Mouse (Mus musculus) liver, embryonic 13.5 days (tissue): ENCODE data around the gene Gm16181. TPM values are rescaled to one million over a fixed set of nuclear protein-coding genes. Genes with fewer than 3 reads are reported as not detected.

Experiments
- ATAC-seq: fragments of 200-750 bp; cut with Nextera tagmentation; 2 replicates; pipeline ENCODE4 v1.8.0; 2017; ENCODE audit warnings: low read depth, mild to moderate bottlenecking, moderate number of reproducible peaks, moderate library complexity
- DNase-seq: peaks from one replicate; pipeline ENCODE4 v3.0.0; 2022
- H3K27ac ChIP-seq: fragments of 300-500 bp; sonication (generic); 2 replicates; pipeline ENCODE4 v1.5.1; 2015; ENCODE audit warnings: moderate library complexity, mild to moderate bottlenecking, inconsistent platforms
- H3K27me3 ChIP-seq: fragments of 300-500 bp; sonication (generic); 2 replicates; pipeline ENCODE4 v1.6.1; 2015; ENCODE audit warnings: mild to moderate bottlenecking, inconsistent platforms
- H3K36me3 ChIP-seq: fragments of 300-500 bp; sonication (generic); 2 replicates; pipeline ENCODE4 v1.6.1; 2015; ENCODE audit warnings: mild to moderate bottlenecking, inconsistent platforms
- H3K4me1 ChIP-seq: fragments of 300-500 bp; sonication (generic); replicated peaks from 2 replicates; pipeline ENCODE4 v1.6.1; 2015; ENCODE audit warnings: inconsistent platforms
- H3K4me2 ChIP-seq: fragments of 300-500 bp; sonication (generic); 2 replicates; pipeline ENCODE4 v1.6.1; 2015; ENCODE audit warnings: inconsistent platforms, mild to moderate bottlenecking, moderate library complexity
- H3K4me3 ChIP-seq: fragments of 300-500 bp; sonication (generic); replicated peaks from 2 replicates; pipeline ENCODE4 v1.5.1; 2015; ENCODE audit warnings: mild to moderate bottlenecking, inconsistent platforms
- H3K9ac ChIP-seq: fragments of 300-500 bp; sonication (generic); 2 replicates; pipeline ENCODE4 v1.6.1; 2015; ENCODE audit warnings: mild to moderate bottlenecking, inconsistent platforms
- H3K9me3 ChIP-seq: fragments of 300-500 bp; sonication (generic); replicated peaks from 2 replicates; pipeline ENCODE4 v1.6.1; 2016; ENCODE audit warnings: inconsistent platforms
- WGBS: fragments of 180-500 bp; shearing (Covaris S2); methylation state at CpG from one replicate; pipeline ENCODE4 v1.1.7; 2015; ENCODE audit not compliant: insufficient replicate concordance; 5-methylcytosine and 5-hydroxymethylcytosine counted together
- polyA plus RNA-seq: library from polyadenylated mRNA; unstranded; fragments of >200 nt; fragmentation: Nextera tagmentation; extraction: Ambion mirVana; gene quantifications from 2 replicates; pipeline ENCODE4 v1.2.1, GENCODE M21; 2015

The Gm16181 gene
- polyA plus RNA-seq, 1 experiment from 2014 or later = 0.36 TPM

- ATAC-seq = no peak
These were observed 23.5 kb upstream of the Gm16181 start for GRCm38 (mm10) chr17:35197126-35197525.

GRCm38 (mm10) chr17:35198029-35198428 is 22.6 kb upstream of the Gm16181 start:
- DNase-seq (no peak), ATAC-seq (no peak)
- WGBS = 54% methylated on average over 7 of the region's 7 CpGs
- H3K4me1 ChIP-seq = peaks cover 44% of the 10 kb centered on the region
- no peak overlapping the region for H3K4me2 ChIP-seq
- no peaks in the 10 kb centered on the region for H3K36me3 ChIP-seq
- no peaks in the 10 kb centered on the region for H3K9me3 ChIP-seq
- H3K27me3 ChIP-seq = peaks cover 80% of the 10 kb centered on the region
- H3K27ac ChIP-seq = no peak overlapping the region
- H3K4me3 ChIP-seq = no peak overlapping the region
- H3K9ac ChIP-seq = no peak overlapping the region

More at GRCm38 (mm10) chr17:35197126-35197525, 23.5 kb upstream of the Gm16181 start:
- Histone ChIP-seq H3K9me3 (no peaks in the 10 kb centered on the region), H3K4me2 (no peak overlapping the region), H3K36me3 (no peaks in the 10 kb centered on the region), H3K4me3 (no peak overlapping the region), H3K27ac (no peak overlapping the region), H3K27me3 (peaks cover 71% of the 10 kb centered on the region), H3K9ac (no peak overlapping the region), H3K4me1 (peaks cover 44% of the 10 kb centered on the region)
- WGBS = 18% methylated on average over 5 of the region's 6 CpGs
- no peak for DNase-seq

GRCm38 (mm10) chr17:35198946-35199345 is 21.7 kb upstream of the Gm16181 start:
- no peak overlapping the region for H3K4me3 ChIP-seq
- no peak for DNase-seq
- H3K27me3 ChIP-seq = peaks cover 85% of the 10 kb centered on the region
- H3K27ac ChIP-seq = no peak overlapping the region
- ATAC-seq = no peak
- H3K4me1 ChIP-seq = peaks cover 41% of the 10 kb centered on the region
- no peaks in the 10 kb centered on the region for H3K9me3 ChIP-seq
- WGBS = 59% methylated on average over 8 of the region's 8 CpGs
- no peak overlapping the region for H3K4me2 ChIP-seq
- no peaks in the 10 kb centered on the region for H3K36me3 ChIP-seq
- H3K9ac ChIP-seq = no peak overlapping the region

GRCm38 (mm10) chr17:35200398-35200797 is 20.2 kb upstream of the Gm16181 start:
- H3K27me3 ChIP-seq = peaks cover 85% of the 10 kb centered on the region
- H3K36me3 ChIP-seq = no peaks in the 10 kb centered on the region
- no peak overlapping the region for H3K27ac ChIP-seq
- 0 out of 2 replicates have a peak, but pooled peaks have one; percentile 9 for ATAC-seq
- H3K9me3 ChIP-seq = no peaks in the 10 kb centered on the region
- no peak overlapping the region; the same call in 1 of the 2 replicates for H3K4me3 ChIP-seq
- peaks cover 27% of the 10 kb centered on the region for H3K4me1 ChIP-seq
- DNase-seq = no peak
- peak overlapping the region; percentile 38 for H3K4me2 ChIP-seq
- H3K9ac ChIP-seq = no peak overlapping the region
- WGBS = 32% methylated on average over 11 of the region's 11 CpGs

GRCm38 (mm10) chr17:35201128-35201527 is 19.5 kb upstream of the Gm16181 start:
- no peak overlapping the region for H3K9ac ChIP-seq
- H3K4me1 ChIP-seq = peaks cover 20% of the 10 kb centered on the region
- H3K4me3 ChIP-seq = peak overlapping the region; percentile 41
- peaks cover 78% of the 10 kb centered on the region for H3K27me3 ChIP-seq
- peak overlapping the region; percentile 38 for H3K4me2 ChIP-seq
- H3K27ac ChIP-seq = no peak overlapping the region
- DNase-seq (no peak), ATAC-seq (no peak)
- no peaks in the 10 kb centered on the region for H3K36me3 ChIP-seq
- no peaks in the 10 kb centered on the region for H3K9me3 ChIP-seq
- 15% methylated on average over 11 of the region's 11 CpGs for WGBS

- no peak for DNase-seq
- Histone ChIP-seq H3K4me3 (peak within 1 kb of the TSS; percentile 41), H3K27ac (no peak within 1 kb of the TSS), H3K36me3 (no peaks in the 10 kb centered on the region), H3K4me1 (peaks cover 14% of the 10 kb centered on the region), H3K27me3 (peaks cover 72% of the 10 kb centered on the region), H3K4me2 (peak within 1 kb of the TSS; percentile 38), H3K9ac (no peak within 1 kb of the TSS), H3K9me3 (no peaks in the 10 kb centered on the region)
- ATAC-seq = no peak
- WGBS = 10% methylated on average over 13 of the region's 13 CpGs
These were observed 18.8 kb upstream of the Gm16181 start, which contains the start of gene Tnf for GRCm38 (mm10) chr17:35201787-35202186. TSS of gene Tnf (minus strand) at chr17:35202007.

- H3K36me3 ChIP-seq = no peaks in the 10 kb centered on the region
- H3K27me3 ChIP-seq = peaks cover 68% of the 10 kb centered on the region
- 63% methylated on average over 4 of the region's 4 CpGs for WGBS
These were observed 18.2 kb upstream of the Gm16181 start for GRCm38 (mm10) chr17:35202442-35202841.

GRCm38 (mm10) chr17:35204494-35205379 is 15.9 kb upstream of the Gm16181 start, which contains the start of gene Lta:
TSS of gene Lta (minus strand) at chr17:35205351.
- ATAC-seq (no peak), DNase-seq (no peak)
- peaks cover 55% of the 10 kb centered on the region for H3K27me3 ChIP-seq
- no peaks in the 10 kb centered on the region for H3K36me3 ChIP-seq
- WGBS = 32% methylated on average over 20 of the region's 20 CpGs
- no peak within 1 kb of the TSS for H3K9ac ChIP-seq
- no peak within 1 kb of the TSS for H3K4me3 ChIP-seq
- peaks cover 14% of the 10 kb centered on the region; the same call in 1 of the 2 replicates for H3K4me1 ChIP-seq
- H3K27ac ChIP-seq = no peak within 1 kb of the TSS
- no peaks in the 10 kb centered on the region for H3K9me3 ChIP-seq
- H3K4me2 ChIP-seq = no peak within 1 kb of the TSS

More at GRCm38 (mm10) chr17:35202442-35202841, 18.2 kb upstream of the Gm16181 start:
- H3K4me2 ChIP-seq = 0 out of 2 replicates have a peak overlapping the region, but pooled peaks have one; percentile 38
- ATAC-seq = no peak
- no peaks in the 10 kb centered on the region for H3K9me3 ChIP-seq
- DNase-seq = no peak
- no peak overlapping the region for H3K9ac ChIP-seq
- H3K4me3 ChIP-seq = no peak overlapping the region
- H3K27ac ChIP-seq = no peak overlapping the region
- H3K4me1 ChIP-seq = peaks cover 14% of the 10 kb centered on the region; the same call in 1 of the 2 replicates

- no peak for DNase-seq
- no peak overlapping the region for H3K4me3 ChIP-seq
- H3K27ac ChIP-seq = no peak overlapping the region
- WGBS = 48% methylated on average over 10 of the region's 10 CpGs
- H3K4me2 ChIP-seq = no peak overlapping the region
- peaks cover 50% of the 10 kb centered on the region for H3K27me3 ChIP-seq
- ATAC-seq = no peak
- no peak overlapping the region for H3K9ac ChIP-seq
- no peaks in the 10 kb centered on the region for H3K9me3 ChIP-seq
- peaks cover 15% of the 10 kb centered on the region; the same call in 1 of the 2 replicates for H3K4me1 ChIP-seq
- no peaks in the 10 kb centered on the region for H3K36me3 ChIP-seq
These were observed 15.3 kb upstream of the Gm16181 start for GRCm38 (mm10) chr17:35205380-35205769.

GRCm38 (mm10) chr17:35209785-35210535 is 10.7 kb upstream of the Gm16181 start:
- Histone ChIP-seq H3K9me3 (no peaks in the 10 kb centered on the region), H3K4me1 (peaks cover 6% of the 10 kb centered on the region; the same call in 1 of the 2 replicates), H3K4me2 (no peak overlapping the region), H3K36me3 (no peaks in the 10 kb centered on the region), H3K4me3 (no peak overlapping the region), H3K9ac (no peak overlapping the region), H3K27me3 (peaks cover 5% of the 10 kb centered on the region), H3K27ac (no peak overlapping the region)
- DNase-seq (no peak), ATAC-seq (no peak)
- 42% methylated on average over 12 of the region's 12 CpGs for WGBS

GRCm38 (mm10) chr17:35210593-35210992 is 10.0 kb upstream of the Gm16181 start:
- 54% methylated on average over 3 of the region's 3 CpGs for WGBS

More at GRCm38 (mm10) chr17:35210593-35210992, 10.0 kb upstream of the Gm16181 start:
- no peak for DNase-seq
- H3K9me3 ChIP-seq = no peaks in the 10 kb centered on the region
- no peak overlapping the region for H3K9ac ChIP-seq
- H3K27ac ChIP-seq = no peak overlapping the region
- H3K4me3 ChIP-seq = no peak overlapping the region
- no peaks in the 10 kb centered on the region for H3K27me3 ChIP-seq
- ATAC-seq = no peak
- H3K4me2 ChIP-seq = no peak overlapping the region
- H3K4me1 ChIP-seq = peaks cover 10% of the 10 kb centered on the region; the same call in 1 of the 2 replicates
- no peaks in the 10 kb centered on the region for H3K36me3 ChIP-seq
